Mouse (Mus musculus) spleen, adult 2 months (tissue): ENCODE measurements around the gene Ehhadh. TPM values are rescaled to one million over a fixed set of nuclear protein-coding genes. Genes with fewer than 3 reads are reported as not detected.

ENCODE experiments used
- DNase-seq, 2 experiments: peaks; one replicate each; pipeline versions ENCODE4 v3.0.0 to v3.0.0-alpha.2; 2012 to 2021; ENCODE audit warnings: low spot score in 2 of 2, low read depth in 1 of 2
- H3K27ac ChIP-seq: fragments of 200-500 bp; 2 replicates; pipeline ENCODE4 v1.5.1; 2012; ENCODE audit warnings: low read length, inconsistent platforms; ENCODE audit not compliant: insufficient read depth
- H3K27me3 ChIP-seq: fragments of 200-500 bp; 2 replicates; pipeline ENCODE4 v1.6.1; 2012; ENCODE audit warnings: mild to moderate bottlenecking, moderate library complexity, low read length, inconsistent platforms; ENCODE audit not compliant: control insufficient read depth, insufficient read depth
- H3K36me3 ChIP-seq: fragments of 200-500 bp; 2 replicates; pipeline ENCODE4 v1.6.1; 2012; ENCODE audit warnings: mild to moderate bottlenecking, low read length, inconsistent platforms; ENCODE audit not compliant: control insufficient read depth, insufficient read depth
- H3K4me1 ChIP-seq: fragments of 200-500 bp; 2 replicates; pipeline ENCODE4 v1.6.1; 2011; ENCODE audit warnings: inconsistent platforms; ENCODE audit not compliant: control insufficient read depth, insufficient read depth, insufficient read length
- H3K4me3 ChIP-seq: fragments of 200-500 bp; 2 replicates; pipeline ENCODE4 v1.5.1; 2011; ENCODE audit warnings: mild to moderate bottlenecking, inconsistent platforms; ENCODE audit not compliant: insufficient read depth, insufficient read length; ENCODE audit errors: extremely low read depth
- CTCF ChIP-seq: fragments of 200-500 bp; IDR thresholded peaks from 2 replicates; pipeline ENCODE4 v1.5.1; 2011; ENCODE audit warnings: mild to moderate bottlenecking, inconsistent platforms; ENCODE audit not compliant: insufficient read depth, insufficient read length, insufficient replicate concordance; ENCODE audit errors: extremely low read depth
- POLR2A ChIP-seq: fragments of 200-500 bp; IDR thresholded peaks from 2 replicates; pipeline ENCODE4 v1.6.1; 2011; ENCODE audit warnings: low read depth, low read length, inconsistent platforms
- WGBS: fragments of 180-500 bp; shearing (Covaris S2); methylation state at CpG from one replicate; pipeline ENCODE4 v1.1.7; 2018; 5-methylcytosine and 5-hydroxymethylcytosine counted together
- polyA plus RNA-seq: library from polyadenylated mRNA; depleted of rRNA; stranded (reverse); fragments of >200 nt; gene quantifications from 2 replicates; pipeline ENCODE4 v1.2.3, GENCODE M21; 2012; rRNA removed

The Ehhadh gene
- polyA plus RNA-seq, 1 experiment: 1.4 TPM

DNA sequence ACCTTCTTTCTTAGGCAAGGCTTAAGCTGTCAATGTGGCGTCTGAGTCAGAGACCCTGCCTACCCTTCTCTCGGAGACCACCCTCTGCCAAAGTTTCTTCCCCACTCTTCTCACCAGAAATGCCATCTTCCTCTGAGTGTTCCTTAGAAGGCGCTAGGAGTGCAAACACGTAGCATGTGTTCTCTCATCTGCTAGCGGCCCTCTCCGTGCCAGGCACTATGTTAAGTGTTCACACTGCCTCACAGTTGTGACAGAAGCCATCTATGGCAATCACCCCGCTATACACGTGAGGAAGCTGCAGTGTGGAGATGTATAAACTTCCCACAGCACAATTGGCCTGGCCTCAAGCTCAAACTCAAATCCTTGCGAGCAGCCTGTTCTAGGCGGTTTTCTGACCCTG is 73.1 kb downstream of the Ehhadh start:
- Histone ChIP-seq H3K27ac (no peak overlapping the region), H3K36me3 (no peaks in the 10 kb centered on the region), H3K4me3 (no peak overlapping the region), H3K27me3 (no peaks in the 10 kb centered on the region), H3K4me1 (no peaks in the 10 kb centered on the region; the same call in 1 of the 2 replicates)
- no peak for DNase-seq
- WGBS: 88% methylated on average over 10 of the region's 10 CpGs
- TF ChIP-seq POLR2A (no peak), CTCF (no peak)

Other genes with a start within 250 kb of the Ehhadh start
- 3.8 and 4.4 TPM in 2 replicates for gene 2510009E07Rik, start 93.1 kb downstream of the Ehhadh start, polyA plus RNA-seq
- 0.16 and 0.20 TPM in 2 replicates for gene Map3k13, start 6.5 kb upstream of the Ehhadh start, polyA plus RNA-seq
- gene Tmem41a, start 159.7 kb upstream of the Ehhadh start, polyA plus RNA-seq: 4.3 and 4.7 TPM in 2 replicates
- gene Liph, start 207.9 kb upstream of the Ehhadh start, polyA plus RNA-seq: 0.15 and 0.29 TPM in 2 replicates
- gene Senp2, start 221.7 kb upstream of the Ehhadh start, polyA plus RNA-seq: 7.4 TPM in 2 replicates